Mouse (Mus musculus) heart, postnatal 4 days (tissue): ENCODE measurements around the gene Derl3. TPM values are rescaled to one million over a fixed set of nuclear protein-coding genes. Genes with fewer than 3 reads are reported as not detected.
A peak's percentile ranks its signal among the peaks of the same experiment; 100 is the strongest.

Source experiments
- DNase-seq: peaks from one replicate; pipeline ENCODE4 v3.0.0; 2021
- total RNA-seq, 2 experiments: library from RNA; stranded (reverse); gene quantifications; 2 replicates each; pipeline ENCODE4 v1.2.3; 2021

Gene Derl3
- total RNA-seq, 2 experiments from 2014 or later = 0.21 TPM; not detected in 1

- DNase-seq = no peak
These were observed 22.3 kb downstream of the Derl3 start for GRCm38 (mm10) chr10:75915557-75915956.

DNA sequence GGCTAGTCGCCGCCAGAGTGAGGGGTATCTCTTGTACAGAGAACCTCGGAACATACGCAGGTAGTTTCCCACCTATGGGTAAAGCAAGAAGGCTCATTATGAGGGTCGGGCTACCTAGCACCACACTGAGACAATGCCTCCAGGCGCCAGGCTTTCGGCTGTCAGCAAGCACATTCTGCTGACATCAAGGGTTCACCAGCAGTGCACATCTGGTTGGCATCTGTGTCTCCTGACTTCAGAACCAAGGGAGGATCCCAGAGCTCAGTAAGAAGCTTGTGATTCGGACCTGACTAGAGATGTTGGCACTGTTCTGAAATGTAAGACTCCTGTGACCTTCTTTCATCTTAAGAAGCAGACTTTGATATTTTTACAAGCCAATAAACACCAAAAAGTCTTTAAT lies 23.6 kb downstream of the Derl3 start:
- DNase-seq = no peak

GRCm38 (mm10) chr10:75919026-75919425 lies 25.8 kb downstream of the Derl3 start:
- no peak for DNase-seq

- peak; percentile 96 for DNase-seq
These were observed 28.0 kb downstream of the Derl3 start, which contains the start of gene Smarcb1 for GRCm38 (mm10) chr10:75921026-75921725. TSS of gene Smarcb1 (minus strand) at chr10:75921617.

- peak; percentile 40 for DNase-seq
These were observed 28.7 kb downstream of the Derl3 start for GRCm38 (mm10) chr10:75921726-75922560.

GRCm38 (mm10) chr10:75924324-75924723 lies 31.1 kb downstream of the Derl3 start:
- no peak for DNase-seq

DNA sequence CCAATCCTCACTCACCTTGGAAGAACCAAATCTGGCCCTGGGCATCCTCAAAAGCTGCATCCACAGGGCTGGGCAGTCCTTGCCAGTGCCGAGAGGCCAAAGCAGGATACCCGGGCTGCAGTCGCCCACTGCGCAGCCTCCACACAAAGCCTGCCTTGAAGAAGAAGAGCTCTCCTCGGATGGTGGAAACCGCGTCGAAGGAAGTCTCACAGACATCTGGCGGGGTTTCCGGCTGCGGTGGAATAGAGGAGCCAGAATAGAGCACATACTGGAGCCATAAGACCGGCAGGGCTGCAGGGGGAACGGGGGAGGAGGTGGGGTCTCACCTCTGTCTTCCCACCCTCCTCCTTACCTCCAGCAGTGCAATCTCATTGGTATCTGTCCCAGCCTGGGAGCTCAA lies 33.2 kb downstream of the Derl3 start:
- no peak for DNase-seq

- peak; percentile 49 for DNase-seq
These were observed 37.1 kb downstream of the Derl3 start for GRCm38 (mm10) chr10:75930304-75930703.

- no peak for DNase-seq
These were observed 38.1 kb downstream of the Derl3 start for GRCm38 (mm10) chr10:75931311-75931710.

- DNase-seq = peak; percentile 73
These were observed 39.0 kb downstream of the Derl3 start for GRCm38 (mm10) chr10:75932081-75932678.

- DNase-seq = no peak
These were observed 39.7 kb downstream of the Derl3 start, which contains the start of gene Chchd10 for GRCm38 (mm10) chr10:75932891-75933290. TSS of gene Chchd10 (plus strand) at chr10:75933130.

- DNase-seq = no peak
These were observed 41.8 kb downstream of the Derl3 start for GRCm38 (mm10) chr10:75934991-75935390.

DNA sequence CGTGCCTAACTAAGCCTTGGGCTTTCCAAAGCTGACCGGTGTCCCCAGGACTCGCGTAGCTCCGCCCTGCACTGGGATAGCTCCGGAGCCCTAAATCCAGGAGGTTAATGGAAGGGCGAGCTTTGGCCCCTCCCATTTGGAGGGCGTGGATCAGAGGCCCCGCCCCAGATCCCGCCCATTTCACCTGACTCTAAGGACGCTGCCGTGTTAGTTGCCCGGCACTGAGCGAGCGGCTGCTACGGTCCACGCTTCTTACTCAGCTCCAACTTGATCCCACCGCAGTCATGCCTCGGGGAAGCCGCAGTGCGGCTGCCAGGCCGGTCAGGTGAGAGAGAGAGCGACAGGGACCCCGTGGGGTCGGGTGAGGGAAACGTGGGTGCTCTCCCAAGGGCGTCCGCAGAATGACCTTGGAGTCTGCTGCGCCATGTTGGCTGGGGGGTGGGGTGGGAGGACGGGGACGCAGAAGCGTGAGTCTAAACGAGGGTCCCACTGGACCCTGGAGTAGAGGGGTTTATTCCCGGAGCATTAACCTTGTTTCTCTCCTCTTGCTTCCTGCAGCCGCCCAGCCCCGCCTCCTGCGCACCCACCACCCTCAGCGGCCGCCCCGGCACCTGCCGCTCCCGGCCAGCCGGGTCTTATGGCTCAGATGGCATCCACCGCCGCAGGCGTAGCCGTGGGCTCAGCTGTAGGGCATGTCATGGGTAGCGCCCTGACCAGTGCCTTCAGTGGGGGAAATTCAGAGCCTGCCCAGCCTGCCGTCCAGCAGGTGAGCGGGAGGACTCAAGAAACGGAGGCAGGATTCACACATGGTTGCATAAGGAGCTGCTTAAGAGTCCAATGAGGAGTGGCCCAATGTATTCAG lies 42.7 kb downstream of the Derl3 start, which contains the start of gene Mmp11:
Gene Mmp11 (minus strand): TSS at position 817 of the 862 bp plus-strand sequence.
- peak; percentile 78 for DNase-seq

GRCm38 (mm10) chr10:75936909-75937667 lies 43.9 kb downstream of the Derl3 start:
- DNase-seq = no peak

DNA sequence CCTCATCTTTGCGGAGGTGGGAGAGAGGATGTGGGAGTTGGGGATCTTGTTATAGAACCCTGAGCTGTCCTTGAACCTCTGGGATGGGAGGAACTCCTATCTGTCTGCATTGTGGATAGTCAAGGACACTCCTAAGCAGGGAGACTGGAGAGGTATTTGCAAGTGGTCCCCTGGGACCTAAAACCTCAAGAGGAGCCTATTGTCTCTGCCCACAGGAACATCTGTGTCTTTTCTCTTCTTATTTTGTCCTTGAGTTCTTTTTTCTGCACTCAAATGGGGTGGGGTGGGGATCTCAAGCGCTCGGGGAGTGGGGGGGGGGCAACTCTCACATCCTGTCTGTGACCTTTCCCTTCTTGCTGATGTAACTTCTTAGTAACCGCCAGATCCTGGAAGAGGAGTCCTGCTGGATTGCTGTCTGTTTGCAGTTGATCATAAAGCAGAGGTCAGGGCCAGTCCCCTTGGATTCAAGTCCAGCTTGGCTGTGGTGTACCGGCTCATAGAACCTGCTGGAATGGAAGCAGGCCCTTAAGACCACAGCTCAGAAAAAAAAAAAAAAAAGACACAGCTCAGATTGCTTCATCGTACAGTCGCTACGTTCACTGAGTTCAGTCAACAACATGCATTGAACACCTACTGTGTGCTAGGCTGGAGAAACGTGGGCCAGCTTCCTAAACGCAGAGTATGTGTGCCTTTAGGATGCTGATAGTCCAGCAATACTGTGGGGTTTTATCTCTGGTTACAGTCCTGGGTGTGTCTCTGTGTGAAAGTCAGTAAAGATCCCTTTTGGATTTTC lies 44.8 kb downstream of the Derl3 start:
- DNase-seq = no peak

GRCm38 (mm10) chr10:75939481-75940234 lies 46.4 kb downstream of the Derl3 start:
- DNase-seq = no peak

DNA sequence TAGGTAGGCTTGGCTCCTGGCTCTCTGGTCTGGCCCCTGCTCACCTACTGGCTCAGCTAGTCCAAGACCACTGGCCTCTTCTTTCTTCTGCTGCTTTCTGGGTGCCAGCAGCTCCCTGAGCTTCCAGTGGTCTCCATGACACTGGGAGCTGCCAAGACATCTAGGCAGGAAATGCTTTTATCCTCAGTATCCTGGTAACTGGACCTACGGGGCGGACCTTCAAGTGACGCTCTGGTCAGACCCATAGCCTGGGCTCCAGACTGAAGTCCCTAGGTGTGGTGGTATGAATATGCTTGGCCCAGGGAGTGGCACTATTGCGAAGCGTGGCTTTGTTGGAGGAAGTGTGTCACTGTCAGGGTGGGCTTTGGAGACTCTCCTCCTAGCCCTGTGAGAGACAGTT lies 47.3 kb downstream of the Derl3 start, which contains the start of gene Gm867:
Gene Gm867 (minus strand): TSS at position 153 of the 400 bp plus-strand sequence.
- no peak for DNase-seq

- DNase-seq = no peak
These were observed 48.0 kb downstream of the Derl3 start for GRCm38 (mm10) chr10:75941042-75941824.
